Mouse (Mus musculus): ENCODE measurements at regions not wholly inside any gene's neighbourhood (a gene's known extent, or its start where the extent isn't known, plus 50 kb on each side); places are given as distances from the start of the nearest gene placed in this dataset.

DNA sequence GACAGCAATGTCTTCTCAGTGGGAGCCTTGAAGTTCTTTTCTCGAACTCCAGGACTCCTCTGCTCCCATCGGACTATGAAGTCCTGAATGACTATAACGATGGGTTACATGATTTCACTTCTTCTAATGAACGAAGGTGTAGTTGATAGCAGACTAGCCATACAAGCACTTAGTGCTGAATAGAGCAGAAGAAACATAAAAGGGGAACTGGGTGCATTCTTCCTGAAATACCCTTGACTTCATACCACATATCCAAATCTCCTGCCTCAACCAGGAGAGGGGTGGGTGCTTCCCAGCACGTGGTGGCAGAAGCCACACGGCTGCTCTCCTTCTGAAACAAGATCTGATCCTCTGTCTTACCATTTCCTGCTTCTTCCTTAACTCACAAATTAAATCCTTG is 407.4 kb downstream of the Atp23 start:
- DNase-seq (ENCODE audit: low spot score) = no peak

DNA sequence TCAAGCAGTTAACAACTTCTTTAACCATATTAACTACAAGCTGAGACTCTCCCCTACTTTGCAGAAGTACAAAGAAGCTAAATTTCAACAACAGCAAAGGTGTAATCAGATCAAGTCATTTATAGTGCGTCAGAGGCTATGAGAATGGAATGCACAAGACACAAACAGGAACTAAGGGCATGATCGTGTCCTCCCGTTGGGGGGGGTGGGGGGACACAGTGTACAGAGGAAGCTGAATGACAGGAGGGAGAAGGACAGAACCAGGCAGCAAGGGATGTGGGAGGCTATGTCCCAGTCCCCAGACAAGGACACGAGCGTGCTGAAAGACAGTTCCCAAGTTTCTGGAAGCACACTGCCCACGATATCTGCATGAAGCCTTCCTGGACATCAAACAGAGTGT is 408.9 kb downstream of the Atp23 start:
- no peak for DNase-seq (ENCODE audit: low spot score)

- DNase-seq (ENCODE audit: low spot score) = no peak
Measured at GRCm38 (mm10) chr10:126485129-126485528, 416.0 kb downstream of the Atp23 start.

DNA sequence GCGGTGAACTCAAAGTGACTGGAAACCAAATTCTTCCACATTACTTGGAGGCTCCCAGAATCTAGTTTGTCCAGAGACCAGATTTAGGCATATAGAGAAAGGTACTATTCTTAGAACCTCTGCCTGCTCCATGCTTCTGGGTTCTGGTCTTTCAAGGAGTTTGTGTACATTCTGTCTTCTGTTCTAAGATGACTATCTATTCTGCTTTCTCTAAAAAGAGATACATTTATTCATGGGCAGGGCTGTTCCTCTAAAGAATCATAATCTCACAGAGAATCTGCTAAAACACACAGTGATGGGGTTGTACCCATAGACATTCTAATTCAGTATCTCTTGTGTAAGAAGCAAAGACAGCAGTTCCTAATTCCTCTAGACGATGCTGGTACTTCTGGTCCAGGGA is 417.7 kb downstream of the Atp23 start:
- no peak for DNase-seq (ENCODE audit: low spot score)

DNA sequence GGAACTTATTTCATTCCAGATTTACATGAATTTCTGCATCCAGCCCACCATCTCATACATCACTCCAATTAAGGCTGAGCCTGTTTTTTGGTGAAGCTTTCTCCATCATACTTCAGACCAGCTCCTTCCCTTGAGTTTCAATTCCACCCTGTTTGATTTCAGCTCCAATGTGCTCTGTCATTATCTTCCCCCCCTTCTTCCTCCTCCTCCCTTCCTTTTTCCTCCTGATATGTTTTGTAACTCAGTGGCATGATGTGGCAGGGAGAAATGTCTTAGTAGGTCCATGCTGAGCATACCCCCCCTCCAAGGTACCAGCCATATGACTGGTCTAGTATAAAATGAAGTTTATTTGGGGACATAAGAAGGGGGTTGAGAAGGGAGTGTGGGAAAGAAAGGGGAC is 420.8 kb downstream of the Atp23 start:
- no peak for DNase-seq (ENCODE audit: low spot score)

DNA sequence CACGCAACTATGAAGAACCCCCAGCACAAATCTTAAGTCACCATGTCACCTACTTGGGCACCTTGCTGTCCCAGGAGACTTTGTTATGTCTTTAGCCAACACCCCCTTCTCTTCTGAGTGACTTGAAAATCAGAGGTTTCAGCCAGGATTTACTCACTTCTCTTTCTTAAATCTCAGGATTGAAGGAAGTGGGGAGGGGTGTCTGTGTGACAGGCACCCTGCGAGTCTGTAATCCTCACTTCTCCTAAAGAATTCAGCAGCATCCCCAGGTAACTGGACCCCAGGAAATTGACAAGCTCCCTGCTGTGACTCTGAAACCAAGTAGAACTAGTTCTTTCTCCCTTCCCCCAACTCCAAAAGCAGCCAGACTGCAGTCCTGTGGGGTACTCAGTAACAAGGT is 421.4 kb downstream of the Atp23 start:
- no peak for DNase-seq (ENCODE audit: low spot score)

- DNase-seq (ENCODE audit: low spot score) = no peak
Measured at GRCm38 (mm10) chr10:126473050-126473719, 428.0 kb downstream of the Atp23 start.

GRCm38 (mm10) chr10:126470838-126471491 is 430.2 kb downstream of the Atp23 start:
- DNase-seq (ENCODE audit: low spot score) = no peak

DNA sequence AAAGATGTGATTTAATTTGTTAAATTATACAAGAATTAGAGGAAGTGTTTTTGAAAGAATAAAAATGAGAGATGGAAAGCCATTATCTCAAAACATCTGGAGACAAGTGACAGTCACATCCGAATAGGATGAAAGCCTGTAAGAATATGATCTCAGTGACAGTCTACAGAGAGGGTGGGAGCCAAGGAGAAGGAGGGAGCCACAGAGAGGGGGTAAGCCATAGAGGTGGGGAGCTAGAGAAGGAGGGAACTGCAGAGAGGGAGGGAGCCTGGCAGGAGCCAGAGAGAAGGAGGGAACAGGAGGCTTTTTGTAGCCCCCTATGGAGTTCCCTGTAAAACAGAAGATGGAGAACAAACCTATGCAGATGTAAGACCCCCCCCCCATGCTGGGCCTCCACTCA is 438.4 kb downstream of the Atp23 start:
- no peak for DNase-seq (ENCODE audit: low spot score)

DNA sequence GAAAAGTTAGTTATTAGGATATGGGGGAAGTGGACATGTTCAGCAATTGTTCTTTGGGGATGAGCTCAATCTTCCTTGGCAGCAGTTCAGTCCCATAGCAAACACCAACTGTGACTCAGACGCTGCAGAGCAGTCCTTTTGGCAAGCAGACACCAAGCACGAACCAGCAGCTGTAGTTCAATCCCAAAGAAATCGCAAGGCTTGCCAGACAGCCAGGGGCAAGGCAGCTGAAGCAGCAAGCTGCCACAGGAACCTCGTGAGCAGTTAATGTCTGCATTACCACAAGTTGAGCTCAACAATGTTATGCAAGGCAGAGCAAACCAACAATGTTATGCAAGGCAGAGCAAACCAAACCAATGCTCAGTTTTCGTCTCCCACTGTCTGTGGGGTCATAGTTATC is 442.6 kb downstream of the Atp23 start:
- DNase-seq (ENCODE audit: low spot score) = no peak

DNA sequence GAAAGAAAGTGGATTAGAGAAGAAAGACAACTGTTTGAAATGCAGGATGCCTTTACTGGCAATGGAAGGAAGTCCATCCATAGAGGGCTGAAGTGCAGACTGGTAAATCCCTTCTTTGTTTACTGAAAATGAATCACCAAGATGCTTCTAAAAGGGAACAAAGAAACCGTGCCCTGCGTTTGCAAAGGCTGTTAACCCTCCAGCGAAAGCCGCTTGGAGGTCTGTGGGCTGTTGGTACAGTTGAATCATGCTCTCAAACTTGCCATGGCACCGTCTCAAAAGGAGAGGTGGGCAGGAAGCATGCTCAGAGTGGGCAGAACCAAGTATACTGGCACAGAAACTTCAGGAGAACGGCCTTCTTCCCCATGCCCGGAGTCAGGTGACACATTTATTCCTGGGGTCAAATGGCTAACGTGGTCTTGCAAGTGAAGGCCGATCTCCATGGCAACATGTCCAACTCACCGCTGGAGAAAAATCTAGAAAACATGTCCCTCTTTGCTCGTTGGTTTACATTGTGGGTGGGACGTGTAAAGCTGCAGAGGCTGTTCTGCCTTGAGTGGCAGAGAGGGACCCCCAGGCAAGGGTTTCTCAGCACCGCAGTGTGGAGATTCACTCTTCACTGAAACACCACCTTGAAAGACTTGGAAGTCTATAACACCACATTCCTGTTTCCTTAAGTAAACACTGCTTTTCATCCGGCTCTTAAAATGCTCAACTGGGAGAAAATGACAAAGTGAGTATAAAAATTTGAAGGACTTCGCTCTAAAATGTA is 448.2 kb downstream of the Atp23 start:
- DNase-seq (ENCODE audit: low spot score) = no peak

DNA sequence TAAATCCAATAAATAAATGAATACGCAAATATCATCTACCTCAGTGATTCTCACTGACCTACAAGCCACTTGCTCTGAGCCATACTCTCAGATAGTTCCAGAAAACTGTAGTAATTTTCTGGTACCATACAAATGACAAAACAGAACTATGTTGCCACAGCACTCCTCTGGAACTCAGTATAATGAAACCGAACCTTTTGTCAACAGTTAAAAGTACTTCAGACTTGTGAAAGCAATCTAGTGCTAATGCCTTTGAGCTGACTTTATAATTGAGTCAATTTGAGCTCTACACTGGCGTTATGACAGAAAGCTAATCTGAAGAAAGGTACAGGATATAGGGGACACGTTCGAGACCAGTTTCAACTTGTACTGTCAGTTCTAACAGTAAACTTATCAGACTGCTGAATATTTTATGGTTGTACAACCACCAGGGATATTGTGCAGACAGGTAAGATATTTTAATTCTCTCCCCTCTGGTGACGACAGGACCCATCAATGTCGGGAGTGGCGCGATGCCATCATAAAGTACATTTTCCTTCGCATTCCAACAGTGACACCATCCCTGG is 449.0 kb downstream of the Atp23 start:
- DNase-seq (ENCODE audit: low spot score) = no peak

GRCm38 (mm10) chr10:126431222-126431621 is 465.3 kb downstream of the Lrig3 start:
- no peak for DNase-seq (ENCODE audit: low spot score)

GRCm38 (mm10) chr10:126430346-126430745 is 464.4 kb downstream of the Lrig3 start:
- no peak for DNase-seq (ENCODE audit: low spot score)

DNA sequence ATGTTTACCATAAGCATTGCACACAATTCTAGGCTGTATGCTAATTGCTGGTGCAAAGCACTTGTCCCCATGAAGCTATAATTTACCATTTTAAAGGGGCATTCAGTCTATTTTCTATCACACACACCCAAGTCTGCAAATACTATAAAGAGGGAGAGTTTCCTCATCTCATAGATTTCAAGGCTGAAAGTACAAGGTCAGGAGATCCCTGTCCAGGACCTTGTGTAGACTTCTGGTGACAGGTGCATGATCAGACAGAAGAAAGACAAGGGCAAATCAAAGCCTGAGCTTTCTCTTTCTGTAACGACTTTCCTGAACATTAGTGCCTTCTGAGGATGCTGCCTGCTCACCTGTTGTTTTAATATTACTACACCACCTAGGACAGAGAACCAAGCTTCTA is 463.5 kb downstream of the Lrig3 start:
- no peak for DNase-seq (ENCODE audit: low spot score)

- DNase-seq (ENCODE audit: low spot score) = no peak
Measured at GRCm38 (mm10) chr10:126422066-126422465, 456.1 kb downstream of the Lrig3 start.

DNA sequence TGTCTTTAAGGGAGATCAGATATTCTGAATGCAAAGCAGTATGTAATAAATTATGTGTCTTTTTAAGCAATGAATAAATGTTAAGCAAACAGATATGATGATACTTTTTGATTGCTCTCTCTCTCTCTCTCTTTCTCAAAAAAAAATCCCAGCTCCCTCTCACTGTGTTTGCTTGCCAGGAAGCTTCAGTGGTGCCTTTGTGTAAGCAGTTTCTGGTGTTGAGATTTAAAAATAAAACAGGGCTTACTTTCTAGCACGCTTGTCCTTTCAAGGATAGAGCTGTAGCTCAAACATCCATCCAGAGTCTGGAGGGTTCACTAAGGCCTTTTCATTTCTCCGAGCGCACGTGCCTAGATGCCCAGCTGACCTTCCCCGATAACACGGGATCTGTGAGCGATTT is 447.8 kb downstream of the Lrig3 start:
- no peak for DNase-seq (ENCODE audit: low spot score)

DNA sequence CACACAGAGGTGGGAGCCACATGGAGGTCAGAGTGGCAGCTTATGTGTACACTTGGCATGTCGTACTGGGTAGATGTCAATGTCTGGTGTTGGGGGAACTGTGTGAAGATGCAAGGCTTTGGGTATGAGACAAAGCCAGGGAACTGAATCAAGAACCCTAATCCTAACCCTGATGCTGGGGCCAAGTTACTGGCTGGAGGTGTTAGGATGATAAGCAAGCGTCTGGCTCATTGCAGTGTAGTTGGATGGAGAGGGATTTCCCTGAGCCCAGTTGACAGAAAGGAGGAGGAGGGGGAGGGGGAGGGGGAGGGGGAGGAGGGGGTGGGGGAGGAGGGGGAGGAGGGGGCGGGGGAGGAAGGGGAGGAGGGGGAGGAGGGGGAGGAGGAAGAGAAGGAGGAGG is 426.3 kb downstream of the Lrig3 start:
- DNase-seq (ENCODE audit: low spot score) = no peak

DNA sequence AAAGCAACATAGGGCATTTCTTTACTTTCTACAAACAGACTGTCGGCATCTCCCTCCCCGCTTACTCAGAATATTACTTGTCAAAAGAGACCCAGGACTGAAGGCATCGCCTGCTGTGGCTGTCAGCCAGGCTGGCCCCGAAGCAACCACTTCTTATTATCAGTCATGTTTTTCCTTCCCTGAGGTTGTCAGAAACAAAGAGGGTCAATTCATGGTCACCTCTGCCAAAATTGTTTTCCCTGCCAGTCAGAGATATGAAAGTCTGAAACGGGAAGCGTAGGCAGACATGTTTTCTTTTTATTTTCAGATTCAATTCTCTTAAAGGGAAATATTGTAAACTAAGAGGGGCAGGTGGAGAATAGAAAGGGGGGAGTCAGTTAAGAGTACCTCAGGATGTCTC is 425.8 kb downstream of the Lrig3 start:
- no peak for DNase-seq (ENCODE audit: low spot score)

GRCm38 (mm10) chr10:126386430-126386829 is 420.5 kb downstream of the Lrig3 start:
- no peak for DNase-seq (ENCODE audit: low spot score)

DNA sequence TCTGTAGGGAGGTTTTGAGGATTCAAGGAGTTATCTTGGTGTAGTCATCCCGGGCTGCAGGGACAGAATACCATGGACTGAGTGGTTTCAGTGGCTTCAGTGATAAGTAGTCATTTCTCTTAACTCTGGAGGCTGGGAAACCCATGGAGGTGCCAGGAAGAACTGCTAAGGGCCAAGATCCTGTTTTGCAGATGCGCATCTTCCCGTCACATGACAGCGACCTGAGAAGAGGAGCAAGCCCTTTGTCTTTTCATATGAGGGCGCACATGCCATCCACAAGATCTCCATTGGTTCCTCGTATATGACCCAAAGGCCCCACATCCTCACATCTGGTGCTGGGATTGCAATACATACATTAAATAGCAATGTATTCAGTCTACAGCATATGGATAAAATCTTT is 419.7 kb downstream of the Lrig3 start:
- no peak for DNase-seq (ENCODE audit: low spot score)

DNA sequence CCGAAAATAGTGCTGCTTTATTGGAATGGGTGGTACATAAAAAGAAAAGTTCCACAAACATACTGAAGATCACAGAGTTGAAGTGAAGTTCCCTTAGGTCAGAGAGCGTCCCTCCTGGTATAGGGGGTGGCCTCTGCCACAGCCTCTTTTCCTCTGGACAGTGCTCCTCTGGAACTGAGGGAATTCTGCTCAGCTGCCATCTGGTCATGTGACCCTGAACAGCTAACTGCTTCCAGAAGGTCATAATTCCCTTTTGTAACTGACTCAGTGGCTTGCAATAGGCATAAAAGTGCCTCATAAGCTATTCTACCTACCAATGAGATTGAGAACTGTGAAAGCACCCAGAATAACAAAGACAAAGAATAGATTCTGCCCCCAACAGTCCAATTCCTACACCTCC is 414.4 kb downstream of the Lrig3 start:
- DNase-seq (ENCODE audit: low spot score) = no peak

- DNase-seq (ENCODE audit: low spot score) = no peak
Measured at GRCm38 (mm10) chr10:126379239-126379638, 413.3 kb downstream of the Lrig3 start.
